Mouse (Mus musculus) thymus, postnatal 14 days (tissue): ENCODE measurements at regions not wholly inside any gene's neighbourhood (a gene's known extent, or its start where the extent isn't known, plus 50 kb on each side); places are given as distances from the start of the nearest gene placed in this dataset.

ENCODE experiments used
- DNase-seq: peaks from one replicate; pipeline ENCODE4 v3.0.0; 2021

DNA sequence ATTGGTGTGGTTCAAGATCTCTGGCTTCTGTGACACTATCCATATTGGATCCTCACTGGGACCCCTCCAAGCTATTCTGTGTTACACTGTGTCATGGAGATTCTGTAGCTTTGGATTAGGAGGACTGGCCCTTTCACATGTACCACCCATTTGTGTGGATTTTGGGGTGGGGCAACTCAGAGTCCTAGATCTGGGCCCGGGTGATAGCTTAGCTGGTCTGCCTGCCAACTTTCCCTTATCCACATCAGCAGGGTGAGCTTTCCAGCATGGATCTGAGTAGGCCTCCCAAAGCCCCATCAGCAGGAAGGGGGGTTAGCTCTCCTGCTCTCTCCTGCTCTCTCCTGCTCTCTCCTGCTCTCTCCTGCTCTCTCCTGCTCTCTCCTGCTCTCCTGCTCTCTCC is 152.3 kb downstream of the Spata18 start:
- DNase-seq: no peak

- DNase-seq: no peak
Measured at GRCm38 (mm10) chr5:73804556-73805230, 153.5 kb downstream of the Spata18 start.

GRCm38 (mm10) chr5:73810660-73811059 is 159.5 kb downstream of the Spata18 start:
- DNase-seq: no peak

GRCm38 (mm10) chr5:73811094-73811521 is 159.9 kb downstream of the Spata18 start:
- no peak for DNase-seq

GRCm38 (mm10) chr5:73815752-73816151 is 164.6 kb downstream of the Spata18 start:
- no peak for DNase-seq

GRCm38 (mm10) chr5:73817180-73817579 is 166.0 kb downstream of the Spata18 start:
- no peak for DNase-seq

DNA sequence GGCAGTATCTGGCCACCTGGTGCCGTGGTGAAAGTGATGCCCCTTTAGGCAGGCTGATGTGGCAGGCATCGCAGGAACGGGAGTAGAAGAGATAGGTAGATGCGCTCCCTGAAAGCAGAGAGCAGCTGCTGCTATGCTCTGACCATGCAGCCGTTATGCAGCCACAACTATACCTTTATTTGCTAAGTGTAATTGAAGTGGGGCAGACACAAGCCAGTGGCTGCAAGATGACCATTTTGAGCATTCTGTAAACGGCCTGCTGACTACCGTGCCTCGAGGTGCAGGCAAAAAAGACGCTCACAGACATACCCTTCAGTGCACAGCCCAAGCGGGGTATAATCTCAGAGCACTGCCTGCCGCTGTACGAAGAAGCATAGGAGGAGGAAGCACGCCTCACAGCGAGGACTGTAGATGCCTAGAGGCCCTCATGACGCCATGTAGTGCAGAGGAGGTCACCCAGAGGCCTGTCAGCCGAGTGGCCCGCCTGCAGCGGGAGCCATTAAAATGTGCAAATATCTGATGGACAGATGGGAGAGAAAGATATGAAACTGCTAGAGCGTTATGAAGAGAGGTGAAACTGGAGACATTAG is 170.9 kb downstream of the Spata18 start:
- no peak for DNase-seq

GRCm38 (mm10) chr5:73823421-73823820 is 172.2 kb downstream of the Spata18 start:
- DNase-seq: no peak

DNA sequence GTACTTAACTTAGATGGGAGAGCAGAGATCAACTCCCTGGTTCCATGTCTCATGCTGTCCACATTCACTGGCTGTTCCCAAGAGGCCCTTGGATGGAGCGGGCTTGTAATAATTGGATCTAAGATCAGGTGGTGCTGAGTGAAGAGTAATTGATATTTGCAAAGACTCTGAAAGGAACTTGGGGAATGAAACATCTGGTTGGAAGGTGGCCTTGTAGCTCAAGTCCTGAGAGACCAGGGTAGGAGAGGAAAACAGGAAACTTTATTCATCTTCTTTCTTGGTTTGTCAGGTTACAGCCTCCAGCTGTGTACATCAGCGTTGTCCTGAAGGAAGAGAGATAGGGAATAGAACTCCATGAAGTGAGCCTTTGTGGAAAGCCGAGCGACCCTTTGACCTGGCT is 175.8 kb downstream of the Spata18 start:
- DNase-seq: no peak

DNA sequence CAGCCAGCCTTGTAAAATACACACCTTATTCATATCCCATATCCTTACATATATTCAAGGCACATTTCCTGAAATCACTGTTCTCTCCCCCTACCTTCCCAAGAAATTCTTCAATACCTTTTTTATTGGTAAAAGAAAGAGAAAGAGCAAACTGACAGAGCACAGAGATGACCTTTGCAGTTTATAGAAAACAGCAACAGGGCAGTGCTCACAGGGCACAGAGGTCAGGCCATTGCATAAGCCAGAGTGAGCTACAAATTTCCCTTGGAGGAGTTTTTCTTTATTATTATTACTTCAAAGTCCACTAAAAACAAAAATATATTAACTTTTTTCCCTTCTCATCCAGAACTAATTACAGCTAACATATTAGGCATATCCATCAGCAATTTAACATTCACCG is 182.5 kb downstream of the Spata18 start:
- DNase-seq: no peak

DNA sequence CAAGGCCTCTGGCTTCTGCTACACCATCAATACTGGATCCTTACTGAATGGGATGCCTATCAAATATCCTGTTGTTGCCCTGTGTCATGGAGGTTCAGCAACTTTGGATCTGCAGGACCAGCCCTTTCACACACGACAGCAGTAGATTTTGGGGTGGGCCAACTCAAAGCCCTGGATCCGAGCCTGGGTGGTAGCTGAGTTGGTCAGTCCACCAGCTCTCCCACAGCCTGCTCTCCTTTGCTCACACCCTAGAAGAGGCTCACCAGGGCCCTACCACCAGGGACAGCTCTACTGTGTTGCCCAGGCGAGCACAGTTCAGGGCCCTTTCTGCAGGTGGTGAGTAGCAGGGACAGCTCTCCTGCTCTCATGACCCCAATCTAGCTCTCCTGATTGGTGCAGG is 192.6 kb downstream of the Spata18 start:
- no peak for DNase-seq

DNA sequence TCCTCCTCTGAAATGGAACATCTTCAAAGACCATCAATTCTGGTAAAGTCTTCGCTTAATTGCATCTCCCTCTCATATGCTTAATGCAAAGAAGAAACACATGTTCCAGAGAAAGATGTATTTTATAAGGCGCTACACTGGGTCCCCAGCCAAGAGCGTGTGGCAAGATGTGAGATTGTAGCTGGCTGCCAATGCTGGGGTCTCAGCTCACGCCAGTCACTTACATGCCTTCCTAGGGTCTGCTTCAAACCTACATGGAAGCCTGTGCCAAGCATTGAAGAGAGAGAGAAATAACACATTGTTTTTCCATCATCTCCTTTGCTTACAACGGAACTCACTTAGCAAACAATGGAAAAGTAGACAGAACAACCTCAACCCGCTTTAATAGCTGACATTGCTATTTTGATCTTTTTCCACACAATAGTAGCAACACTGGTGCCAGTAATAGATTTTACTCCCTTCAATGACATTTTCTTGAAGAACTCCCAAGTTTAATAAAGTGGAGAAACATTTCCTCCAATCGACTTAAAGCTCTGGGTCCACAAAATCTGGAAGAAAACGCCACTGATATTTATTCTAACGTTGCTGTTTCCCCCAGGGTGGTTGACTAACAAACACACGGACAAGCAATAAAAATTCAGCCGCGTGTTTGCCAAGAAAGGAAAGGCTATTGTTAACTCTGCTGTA is 195.1 kb downstream of the Spata18 start:
- no peak for DNase-seq

DNA sequence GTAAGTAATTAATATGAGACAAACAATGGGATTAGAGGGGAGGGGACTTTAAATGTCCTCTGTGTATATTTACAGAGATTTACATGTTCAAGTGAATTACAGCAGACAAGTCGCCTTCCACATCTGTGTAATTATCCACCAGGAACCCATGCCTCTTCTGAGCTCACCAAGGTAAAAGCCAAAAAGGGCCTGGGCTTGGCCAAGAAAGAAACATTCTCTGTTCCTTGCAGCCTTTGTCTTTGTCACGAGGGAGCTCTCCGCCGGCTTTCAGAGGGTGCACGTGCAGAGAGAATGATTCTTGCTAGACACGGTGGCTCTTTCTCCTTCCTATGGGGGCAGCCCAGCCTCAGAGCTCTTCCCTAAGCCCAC is 195.6 kb downstream of the Spata18 start:
- no peak for DNase-seq

DNA sequence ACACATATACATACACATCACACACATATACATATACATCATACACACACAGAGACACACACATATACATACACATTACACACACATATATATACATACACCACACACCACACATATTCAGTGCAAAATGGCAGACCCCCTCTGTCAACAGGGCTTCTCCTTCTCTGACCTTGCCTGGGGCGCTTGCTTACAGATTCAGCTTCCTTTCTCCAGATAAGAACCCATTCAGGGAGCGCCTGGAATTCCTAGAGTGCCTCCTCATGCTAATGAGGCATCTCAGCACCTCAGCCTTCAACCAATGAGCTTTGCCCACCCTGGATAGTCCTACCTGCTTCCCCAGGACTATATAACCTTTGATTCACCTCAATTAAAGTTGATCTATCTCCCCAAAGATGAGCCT is 200.3 kb downstream of the Spata18 start:
- no peak for DNase-seq

GRCm38 (mm10) chr5:73854025-73854773 is 203.0 kb downstream of the Spata18 start:
- DNase-seq: peak; percentile 43

- DNase-seq: no peak
Measured at GRCm38 (mm10) chr5:73854774-73855371, 203.7 kb downstream of the Spata18 start.

- DNase-seq: no peak
Measured at GRCm38 (mm10) chr5:73859320-73859719, 208.1 kb downstream of the Spata18 start.

- DNase-seq: peak; percentile 43
Measured at GRCm38 (mm10) chr5:73864138-73864761, 204.0 kb downstream of the Usp46 start.

GRCm38 (mm10) chr5:73872641-73873421 is 195.4 kb downstream of the Usp46 start:
- no peak for DNase-seq

GRCm38 (mm10) chr5:73874770-73875169 is 193.5 kb downstream of the Usp46 start:
- DNase-seq: no peak

DNA sequence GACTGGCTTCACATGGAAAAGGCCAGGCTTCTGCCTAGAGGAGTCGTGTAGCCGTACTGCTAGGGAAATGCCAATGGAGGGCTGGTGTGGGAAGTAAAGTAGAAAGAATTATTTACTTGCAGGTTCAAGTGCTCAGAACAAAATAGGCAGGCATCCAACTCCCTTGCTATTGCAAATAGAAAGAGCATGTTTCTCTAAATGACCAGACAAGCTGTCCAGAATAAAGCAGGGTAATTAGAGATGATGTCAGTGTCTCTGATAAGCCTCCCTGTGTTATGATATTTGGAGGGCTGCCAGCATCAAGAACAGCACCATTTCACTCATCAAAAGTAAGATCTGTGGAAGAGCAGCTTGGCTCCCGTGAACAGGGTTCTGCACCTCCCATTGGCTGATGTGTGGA is 192.4 kb downstream of the Usp46 start:
- DNase-seq: no peak

DNA sequence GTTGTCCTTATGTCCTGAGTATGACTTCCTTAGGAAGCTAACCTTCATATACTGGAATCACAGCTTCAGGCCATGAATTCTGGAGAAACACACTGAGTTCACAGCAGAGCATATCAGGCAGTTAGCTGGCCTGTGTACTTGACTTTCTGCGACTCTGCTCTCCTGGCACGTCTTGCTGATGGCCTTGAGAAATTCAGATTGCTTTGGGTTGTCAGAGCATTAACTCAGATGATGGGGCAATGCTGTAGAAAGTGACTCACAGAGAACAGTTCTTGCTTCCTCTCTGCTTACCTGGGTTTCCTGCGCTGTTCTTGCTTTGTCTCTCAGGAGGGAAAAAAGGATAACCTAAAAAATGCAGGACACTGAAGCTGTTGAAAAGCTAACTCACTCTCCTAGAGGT is 187.3 kb downstream of the Usp46 start:
- DNase-seq: no peak
